Mouse (Mus musculus): ENCODE results near the gene Ccdc73.

Ccdc73 gene

GRCm38 (mm10) chr2:105026950-105027695 is 159.5 kb downstream of the Ccdc73 start:
- no peak for DNase-seq (ENCODE audit: low spot score)

DNA sequence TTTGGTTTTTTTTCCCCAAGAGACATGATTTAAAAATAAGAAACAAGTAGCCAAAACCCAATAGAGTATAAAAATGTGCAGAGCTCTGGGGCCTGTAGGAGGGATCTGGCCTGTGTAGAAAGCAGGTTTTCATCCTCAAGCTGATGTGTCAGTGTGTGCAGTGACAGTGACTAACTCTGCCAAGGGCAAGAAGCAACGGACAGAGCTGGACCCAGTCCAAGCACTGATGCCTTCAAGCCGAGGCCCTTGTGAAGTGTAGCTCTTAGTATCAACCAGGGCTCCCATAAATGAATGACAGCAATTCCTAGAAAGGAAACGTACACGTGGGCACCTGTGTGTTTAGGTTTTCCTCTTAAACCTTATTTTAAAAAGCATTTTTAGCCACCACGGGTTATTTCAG is 161.2 kb downstream of the Ccdc73 start:
- no peak for DNase-seq (ENCODE audit: low spot score)

- no peak for DNase-seq (ENCODE audit: low spot score)
Observed at GRCm38 (mm10) chr2:105030505-105030904, 162.9 kb downstream of the Ccdc73 start.

GRCm38 (mm10) chr2:105034084-105034483 is 166.5 kb downstream of the Ccdc73 start:
- DNase-seq (ENCODE audit: low spot score) = no peak

DNA sequence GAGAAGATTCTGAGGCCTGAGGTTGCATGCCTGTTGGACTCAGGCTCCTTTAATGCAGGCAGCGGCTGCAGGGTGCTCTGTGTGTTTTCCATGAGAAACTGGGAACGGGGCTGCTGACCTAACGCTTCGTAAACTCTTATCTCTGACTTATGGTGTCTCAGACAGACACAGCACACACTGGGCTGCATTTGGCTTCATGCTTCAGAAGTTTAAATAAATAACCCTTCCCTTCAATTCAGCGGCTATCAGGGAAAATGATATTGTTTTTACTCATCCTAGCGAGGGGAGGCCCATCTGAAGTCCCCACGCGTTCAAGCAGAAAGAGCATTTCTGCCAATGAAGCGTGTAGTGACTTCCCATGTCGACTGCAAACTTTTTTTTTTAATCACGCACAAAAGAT is 168.4 kb downstream of the Ccdc73 start:
- DNase-seq (ENCODE audit: low spot score) = no peak

DNA sequence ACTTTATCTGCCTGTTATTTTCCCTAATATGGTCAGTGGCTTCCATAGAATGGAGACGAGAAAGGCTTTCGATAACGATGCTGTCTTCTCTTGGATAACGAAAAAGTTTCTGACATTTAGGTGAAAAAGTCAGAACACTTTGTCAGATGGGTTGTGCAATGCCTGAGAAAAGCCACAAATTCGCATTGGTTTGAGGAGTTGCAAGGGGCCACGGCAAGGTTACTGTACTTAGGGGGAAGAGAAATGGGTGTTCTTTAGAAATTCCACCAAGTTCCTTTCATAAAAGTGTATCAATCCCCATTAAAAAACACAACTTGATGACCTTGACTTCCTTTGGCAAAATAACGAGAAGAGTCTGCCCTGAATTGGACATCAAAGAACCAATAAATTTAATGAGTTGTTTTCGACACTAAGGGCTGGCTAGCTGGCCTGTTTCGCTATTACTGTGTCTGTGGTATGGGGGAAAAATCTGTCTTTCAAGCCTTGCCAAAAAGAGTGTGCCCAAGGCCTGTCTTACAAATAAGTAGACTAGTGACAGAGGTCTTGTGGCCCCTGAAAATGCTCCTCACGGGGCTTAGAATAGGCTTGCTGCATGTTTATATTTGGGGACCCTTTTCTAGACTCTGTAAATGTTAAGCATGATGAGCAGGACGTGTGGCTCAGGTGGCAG is 168.9 kb downstream of the Ccdc73 start:
- DNase-seq (ENCODE audit: low spot score) = no peak

- no peak for DNase-seq (ENCODE audit: low spot score)
Observed at GRCm38 (mm10) chr2:105037956-105038569, 170.5 kb downstream of the Ccdc73 start.

- no peak for DNase-seq (ENCODE audit: low spot score)
Observed at GRCm38 (mm10) chr2:105038879-105039278, 171.3 kb downstream of the Ccdc73 start.

- no peak for DNase-seq (ENCODE audit: low spot score)
Observed at GRCm38 (mm10) chr2:105040859-105041258, 173.3 kb downstream of the Ccdc73 start.

GRCm38 (mm10) chr2:105043152-105043551 is 175.5 kb downstream of the Ccdc73 start:
- no peak for DNase-seq (ENCODE audit: low spot score)

- DNase-seq (ENCODE audit: low spot score) = no peak
Observed at GRCm38 (mm10) chr2:105048301-105048700, 180.7 kb downstream of the Ccdc73 start.

- no peak for DNase-seq (ENCODE audit: low spot score)
Observed at GRCm38 (mm10) chr2:105055529-105055928, 187.9 kb downstream of the Ccdc73 start.

- DNase-seq (ENCODE audit: low spot score) = no peak
Observed at GRCm38 (mm10) chr2:105058577-105059116, 191.0 kb downstream of the Ccdc73 start.

DNA sequence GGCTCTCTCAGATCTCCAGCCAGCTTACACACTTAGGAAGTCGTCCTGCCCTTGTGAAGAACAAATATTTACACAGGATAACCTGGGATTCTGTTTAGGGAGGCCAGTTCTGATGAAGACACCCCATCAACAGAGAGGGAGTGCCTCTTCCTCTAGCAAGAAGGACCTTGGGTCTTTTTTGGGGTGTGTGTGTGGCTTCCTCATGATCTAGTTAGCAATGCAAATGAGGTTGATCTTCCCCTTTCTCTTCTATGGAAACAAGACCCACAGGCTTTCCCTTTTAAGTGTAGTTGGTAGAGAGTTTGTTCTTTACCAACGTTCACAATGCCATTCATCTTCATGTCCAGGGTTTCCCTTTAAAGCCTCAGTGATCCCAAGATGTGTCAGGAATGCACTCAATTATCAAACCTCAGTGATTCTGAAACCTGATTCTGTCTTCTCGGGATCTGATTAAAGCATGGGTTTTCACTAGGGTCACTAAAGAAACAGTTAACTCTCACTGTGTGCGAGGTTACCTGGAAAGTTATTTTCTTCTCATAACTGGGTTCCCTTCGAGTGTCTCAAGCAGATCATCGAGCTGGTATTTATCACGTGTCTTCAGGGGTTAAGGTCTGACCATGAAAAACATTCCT is 195.3 kb downstream of the Ccdc73 start:
- DNase-seq (ENCODE audit: low spot score) = no peak

All from ovary, postnatal 10 days (tissue).